Mouse (Mus musculus): ENCODE results near the gene Chchd6. TPM values are rescaled to one million over a fixed set of nuclear protein-coding genes. Genes with fewer than 3 reads are reported as not detected.

Gene Chchd6
- total RNA-seq, 2 experiments from 2014 or later: 3.7 to 4.7 TPM

DNA sequence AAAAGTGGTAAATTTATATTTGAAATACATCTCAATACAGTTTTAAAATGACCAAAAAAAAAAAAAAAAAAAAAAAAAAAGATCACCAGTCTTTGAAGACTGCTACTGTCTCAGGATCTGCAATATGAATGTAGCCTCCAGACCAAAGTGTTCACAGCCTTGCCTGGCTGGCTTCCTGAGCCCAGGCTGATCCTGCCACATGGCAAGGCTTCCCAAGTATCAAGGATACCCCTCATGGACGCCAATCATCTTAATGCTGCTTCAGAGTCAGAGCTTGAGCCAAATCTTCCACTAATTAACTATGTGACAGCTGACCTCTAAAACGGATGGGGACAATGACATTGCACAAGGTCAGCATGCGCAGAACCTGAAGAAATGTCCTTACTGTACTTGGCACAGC lies 3.9 kb downstream of the Chchd6 start:
- no peak for DNase-seq (ENCODE audit: low spot score)

GRCm38 (mm10) chr6:89585696-89586095 lies 9.8 kb downstream of the Chchd6 start:
- peak; percentile 9 for DNase-seq (ENCODE audit: low spot score)

- peak; percentile 41 for DNase-seq (ENCODE audit: low spot score)
Observed at GRCm38 (mm10) chr6:89584634-89585409, 10.6 kb downstream of the Chchd6 start.

DNA sequence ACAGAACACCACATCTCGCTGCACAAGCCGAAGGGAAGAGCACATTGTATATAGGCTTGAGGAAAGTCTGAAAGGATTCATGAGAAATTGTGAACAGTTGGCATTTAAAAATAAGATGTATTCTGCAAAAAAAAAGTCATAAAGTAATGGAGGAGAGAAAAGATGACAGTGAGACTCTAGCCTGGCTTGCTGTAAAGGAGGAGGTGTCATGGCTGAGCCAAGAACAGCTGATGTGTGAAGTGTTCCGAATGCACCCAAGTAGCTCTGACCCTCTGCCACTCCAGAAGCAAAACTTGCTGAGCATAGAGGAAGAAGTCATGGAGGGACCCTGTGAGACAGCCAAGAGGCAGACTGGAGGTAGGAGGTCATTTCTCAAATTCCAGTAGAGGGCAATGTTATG lies 12.3 kb downstream of the Chchd6 start:
- no peak for DNase-seq (ENCODE audit: low spot score)

- no peak for DNase-seq (ENCODE audit: low spot score)
Observed at GRCm38 (mm10) chr6:89574641-89575040, 20.8 kb downstream of the Chchd6 start.

GRCm38 (mm10) chr6:89573768-89574167 lies 21.7 kb downstream of the Chchd6 start:
- DNase-seq (ENCODE audit: low spot score): no peak

- no peak for DNase-seq (ENCODE audit: low spot score)
Observed at GRCm38 (mm10) chr6:89572921-89573636, 22.4 kb downstream of the Chchd6 start.

DNA sequence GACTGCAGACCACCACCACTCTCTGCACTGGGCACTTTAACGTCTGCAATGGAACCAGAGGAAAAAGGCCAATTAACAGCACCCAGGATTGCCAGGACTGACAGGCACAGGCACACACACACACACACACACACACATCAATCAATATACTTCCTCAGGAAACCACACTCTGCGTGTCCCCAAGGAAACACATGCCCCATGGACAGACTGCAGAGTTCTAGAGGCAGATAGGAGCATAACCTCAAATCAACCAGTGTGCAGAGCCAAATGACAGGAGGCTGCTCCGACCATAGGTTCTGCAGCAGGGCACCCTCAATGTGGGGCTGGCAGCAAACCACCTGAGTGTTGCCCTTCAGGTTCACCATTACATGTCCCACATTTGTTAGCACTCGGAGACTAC lies 26.1 kb downstream of the Chchd6 start:
- no peak for DNase-seq (ENCODE audit: low spot score)

GRCm38 (mm10) chr6:89566740-89567139 lies 28.7 kb downstream of the Chchd6 start:
- DNase-seq (ENCODE audit: low spot score): no peak

DNA sequence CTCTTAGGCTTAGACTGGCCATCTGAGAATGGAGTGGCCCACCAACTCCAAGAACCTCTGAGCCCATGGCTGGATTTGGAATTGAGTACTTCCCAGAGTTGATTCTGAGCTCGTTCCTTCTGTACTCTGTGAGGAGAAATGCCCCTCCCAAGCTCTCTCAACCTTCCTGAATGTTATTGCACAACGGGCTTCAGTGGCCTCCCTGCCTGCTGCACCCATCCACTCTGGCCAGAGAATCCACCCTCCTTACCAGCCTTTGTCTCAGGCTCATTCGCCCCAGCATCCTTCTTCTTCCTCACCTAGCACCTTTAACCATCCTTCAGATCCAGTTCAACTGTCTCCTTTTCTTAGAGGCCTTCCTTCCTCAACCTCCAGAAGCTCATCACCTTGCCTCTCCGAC lies 32.1 kb downstream of the Chchd6 start:
- no peak for DNase-seq (ENCODE audit: low spot score)

DNA sequence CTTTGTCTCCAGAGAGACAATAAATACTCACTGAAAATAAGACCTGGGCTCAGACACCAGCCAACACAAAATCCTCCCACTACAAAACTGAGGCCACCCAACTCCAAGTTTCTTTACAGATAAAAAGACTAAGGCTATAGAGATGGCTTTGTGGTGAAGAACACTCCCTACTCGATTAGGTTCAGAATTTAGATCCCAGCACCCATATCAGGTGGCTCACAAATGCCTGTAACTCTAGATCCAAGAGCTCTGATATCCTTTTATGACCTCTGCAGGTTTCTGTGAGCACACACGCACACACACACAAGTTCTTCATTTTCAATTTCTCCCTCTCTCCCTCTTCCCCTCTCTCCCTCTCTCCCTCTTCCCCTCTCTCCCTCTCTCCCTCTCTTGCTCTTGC lies 34.6 kb downstream of the Chchd6 start:
- DNase-seq (ENCODE audit: low spot score): no peak

- no peak for DNase-seq (ENCODE audit: low spot score)
Observed at GRCm38 (mm10) chr6:89557654-89558053, 37.8 kb downstream of the Chchd6 start.

GRCm38 (mm10) chr6:89556566-89556965 lies 38.9 kb downstream of the Chchd6 start:
- DNase-seq (ENCODE audit: low spot score): no peak

GRCm38 (mm10) chr6:89555971-89556370 lies 39.5 kb downstream of the Chchd6 start:
- DNase-seq (ENCODE audit: low spot score): no peak

GRCm38 (mm10) chr6:89554029-89554428 lies 41.4 kb downstream of the Chchd6 start:
- no peak for DNase-seq (ENCODE audit: low spot score)

DNA sequence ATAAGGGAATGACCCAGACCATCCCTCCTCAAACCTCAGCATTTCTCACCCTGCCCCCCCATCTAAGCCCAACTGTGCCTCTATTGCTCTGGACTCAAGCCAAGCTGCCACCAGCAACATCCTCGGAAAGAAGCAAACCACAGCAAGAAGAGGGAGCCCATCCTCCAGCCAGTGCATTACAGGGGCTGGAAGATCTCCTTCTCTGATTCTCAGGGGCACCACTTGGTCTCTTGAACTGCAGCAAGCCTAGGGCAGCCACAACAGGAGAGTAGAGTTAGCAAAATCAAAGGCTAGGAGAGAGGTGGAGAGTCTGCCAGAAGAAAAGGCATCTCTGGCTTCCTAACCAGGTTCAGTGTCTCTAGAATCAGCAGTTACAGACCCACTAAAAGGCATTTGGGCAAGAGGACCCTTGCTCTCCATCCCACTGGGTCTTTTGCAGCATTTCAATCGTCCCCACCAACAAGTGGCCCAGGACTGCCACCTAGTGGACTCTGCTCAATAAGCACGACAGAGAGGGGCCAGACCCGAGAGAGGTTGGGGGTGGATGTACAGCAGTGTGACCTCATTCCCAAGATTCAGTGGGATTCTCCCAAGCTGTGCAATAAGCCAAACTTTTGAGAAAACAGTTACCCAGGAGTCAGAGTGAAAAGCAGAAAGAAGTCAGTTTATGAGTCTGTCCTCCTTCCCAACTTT lies 42.3 kb downstream of the Chchd6 start:
- DNase-seq (ENCODE audit: low spot score): peak; percentile 84

DNA sequence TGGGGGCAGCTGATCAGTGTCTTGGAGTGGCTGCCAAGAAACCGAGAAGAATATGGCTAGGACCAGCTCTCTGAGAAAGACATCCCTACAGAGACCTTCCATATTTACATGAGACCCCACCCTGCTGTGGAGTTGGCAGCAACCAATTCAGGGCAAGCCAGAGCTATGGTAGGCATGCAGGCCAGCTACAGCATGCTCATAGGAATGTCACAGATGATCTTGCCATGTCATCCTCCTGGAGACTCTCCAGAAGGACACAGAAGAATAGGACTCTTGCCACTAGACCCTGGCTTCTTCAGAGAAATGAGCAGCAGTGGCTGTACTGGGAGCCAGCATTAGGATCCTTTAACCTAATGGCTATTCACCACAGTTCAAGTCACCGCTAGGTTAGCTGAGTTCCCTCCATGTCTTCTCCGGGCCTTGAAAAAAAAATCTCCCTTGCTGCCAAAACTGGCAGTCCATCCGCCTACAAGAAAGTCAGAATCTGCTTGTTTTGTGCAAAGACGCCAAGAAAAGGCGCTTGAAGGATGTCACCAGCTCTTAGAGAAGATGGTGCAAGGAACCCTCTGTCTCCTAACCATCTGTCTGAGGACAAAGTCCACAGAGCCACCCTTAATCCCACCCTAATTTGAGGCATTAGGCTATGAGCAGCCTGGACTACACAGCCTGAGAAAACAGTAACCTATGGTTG lies 43.0 kb downstream of the Chchd6 start:
- DNase-seq (ENCODE audit: low spot score): no peak

GRCm38 (mm10) chr6:89549157-89549556 lies 46.3 kb downstream of the Chchd6 start:
- DNase-seq (ENCODE audit: low spot score): no peak

GRCm38 (mm10) chr6:89547951-89548350 lies 47.5 kb downstream of the Chchd6 start:
- DNase-seq (ENCODE audit: low spot score): no peak

DNA sequence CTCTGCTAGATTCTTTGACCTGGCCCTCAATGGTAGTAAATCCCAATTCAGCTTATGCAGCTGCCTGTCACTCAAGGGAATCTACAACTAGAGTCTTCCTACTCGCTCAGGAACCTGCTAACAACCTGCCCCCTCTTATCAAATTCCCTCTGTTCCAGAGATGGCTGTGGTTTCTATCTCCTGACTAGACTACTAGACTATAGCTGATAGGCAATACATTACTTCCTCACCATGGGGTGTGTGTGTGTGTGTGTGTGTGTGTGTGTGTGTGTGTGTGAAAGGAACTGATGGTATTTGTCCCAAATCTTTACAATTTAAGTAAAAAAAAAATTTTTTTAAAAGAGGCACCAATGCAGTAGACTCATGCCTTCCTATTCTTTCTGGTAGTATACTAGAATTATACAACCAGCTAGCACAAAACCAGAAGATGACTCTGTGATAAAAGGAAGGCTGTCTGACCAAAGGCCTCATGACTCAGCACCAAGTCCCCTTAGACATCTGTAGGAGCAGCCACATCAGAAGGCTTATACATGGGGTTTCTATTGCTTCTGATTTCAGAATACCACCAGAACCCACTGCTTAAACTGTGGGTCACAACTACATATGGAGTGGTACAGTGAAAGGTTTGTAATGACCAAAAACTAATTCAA lies 57.2 kb downstream of the Chchd6 start:
- no peak for DNase-seq (ENCODE audit: low spot score)

DNA sequence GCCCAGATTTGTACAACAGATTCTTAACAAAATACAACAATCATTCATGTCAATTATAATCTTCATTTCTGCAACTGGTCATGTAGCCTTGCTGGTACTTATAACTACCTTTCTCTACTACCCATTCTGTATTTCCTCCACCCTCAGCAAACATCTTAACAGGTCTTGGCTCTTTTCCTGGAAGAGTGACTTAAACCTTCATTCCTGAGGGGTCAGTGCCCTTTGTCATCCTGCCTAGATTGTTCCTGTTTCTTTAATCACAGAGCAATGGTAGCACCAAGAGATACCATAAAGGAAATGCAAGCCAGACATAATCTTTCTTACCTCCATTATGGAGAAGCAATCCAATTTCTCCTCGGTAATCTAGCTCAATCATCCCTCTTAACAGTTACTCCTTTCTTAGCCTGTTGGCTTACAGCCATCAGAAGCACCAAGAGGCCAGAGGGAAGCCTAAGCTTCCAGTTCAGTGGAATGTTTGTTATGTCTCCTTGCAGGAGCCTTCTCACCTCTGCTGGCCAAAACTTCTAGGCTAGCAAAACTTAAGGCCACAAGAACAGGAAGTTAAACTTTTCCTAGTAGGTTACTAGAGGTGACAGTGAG lies 59.7 kb downstream of the Chchd6 start:
- no peak for DNase-seq (ENCODE audit: low spot score)

Data from gastrocnemius, adult 18-20 months (tissue).